Mouse (Mus musculus) lung, embryonic 14.5 days (tissue): ENCODE data around the gene Sorbs1. TPM values are rescaled to one million over a fixed set of nuclear protein-coding genes. Genes with fewer than 3 reads are reported as not detected.

ENCODE experiments used
- ATAC-seq: fragments of 200-750 bp; cut with Nextera tagmentation; 2 replicates; pipeline ENCODE4 v1.8.0; 2017; ENCODE audit warnings: mild to moderate bottlenecking, moderate TSS enrichment, moderate library complexity; ENCODE audit not compliant: insufficient read depth
- DNase-seq: peaks from one replicate; pipeline ENCODE4 v3.0.0-alpha.2; 2015
- H3K27ac ChIP-seq: fragments of 300-500 bp; sonication (generic); 2 replicates; pipeline ENCODE4 v1.5.1; 2014; ENCODE audit warnings: low read depth, mild to moderate bottlenecking, moderate library complexity
- H3K27me3 ChIP-seq: fragments of 300-500 bp; sonication (generic); 2 replicates; pipeline ENCODE4 v1.6.1; 2014; ENCODE audit warnings: low read length, control low read depth; ENCODE audit not compliant: insufficient read depth
- H3K36me3 ChIP-seq: fragments of 300-500 bp; sonication (generic); 2 replicates; pipeline ENCODE4 v1.6.1; 2014; ENCODE audit warnings: control low read depth; ENCODE audit not compliant: insufficient read depth
- H3K4me1 ChIP-seq: fragments of 300-500 bp; sonication (generic); 2 replicates; pipeline ENCODE4 v1.6.1; 2014; ENCODE audit warnings: antibody characterized with exemption, control low read depth; ENCODE audit not compliant: insufficient read depth
- H3K4me2 ChIP-seq: fragments of 300-500 bp; sonication (generic); 2 replicates; pipeline ENCODE4 v1.6.1; 2014; ENCODE audit warnings: mild to moderate bottlenecking
- H3K4me3 ChIP-seq: fragments of 300-500 bp; sonication (generic); 2 replicates; pipeline ENCODE4 v1.5.1; 2014; ENCODE audit warnings: low read depth, low read length
- H3K9ac ChIP-seq: fragments of 300-500 bp; sonication (generic); 2 replicates; pipeline ENCODE4 v1.6.1; 2014
- H3K9me3 ChIP-seq: fragments of 300-500 bp; sonication (generic); 2 replicates; pipeline ENCODE4 v1.6.1; 2016; ENCODE audit warnings: low read depth, low read length, control low read depth
- CTCF ChIP-seq: IDR thresholded peaks from 2 replicates; pipeline ENCODE4 v1.5.1; 2016; ENCODE audit warnings: antibody characterized with exemption, low read depth
- WGBS: fragments of 180-500 bp; shearing (Covaris S2); extraction: QIAGEN DNeasy Blood & Tissue Kit; methylation state at CpG from one replicate; pipeline ENCODE4 v1.1.7; 2014; 5-methylcytosine and 5-hydroxymethylcytosine counted together
- polyA plus RNA-seq: library from polyadenylated mRNA; unstranded; fragments of >200 nt; fragmentation: Nextera tagmentation; extraction: Ambion mirVana; gene quantifications from 2 replicates; pipeline ENCODE4 v1.2.1, GENCODE M21; 2014

Sorbs1 gene
- polyA plus RNA-seq, 1 experiment from 2014 or later = 46.6 TPM

- Histone ChIP-seq H3K4me3 (no peak overlapping the region), H3K27me3 (no peaks in the 10 kb centered on the region), H3K4me2 (no peak overlapping the region), H3K9me3 (no peaks in the 10 kb centered on the region), H3K27ac (no peak overlapping the region), H3K36me3 (0 out of 2 replicates have a peak, but pooled peaks cover 3% of the 10 kb centered on the region), H3K9ac (no peak overlapping the region), H3K4me1 (peaks cover 10% of the 10 kb centered on the region)
- 17% methylated on average over 6 of the region's 6 CpGs for WGBS
- peak; percentile 97 for TF ChIP-seq CTCF
- ATAC-seq (0 out of 2 replicates have a peak, but pooled peaks have one; percentile 61), DNase-seq (peak; percentile 92)
Observed at GRCm38 (mm10) chr19:40391469-40391868, 122.1 kb downstream of the Sorbs1 start.

DNA sequence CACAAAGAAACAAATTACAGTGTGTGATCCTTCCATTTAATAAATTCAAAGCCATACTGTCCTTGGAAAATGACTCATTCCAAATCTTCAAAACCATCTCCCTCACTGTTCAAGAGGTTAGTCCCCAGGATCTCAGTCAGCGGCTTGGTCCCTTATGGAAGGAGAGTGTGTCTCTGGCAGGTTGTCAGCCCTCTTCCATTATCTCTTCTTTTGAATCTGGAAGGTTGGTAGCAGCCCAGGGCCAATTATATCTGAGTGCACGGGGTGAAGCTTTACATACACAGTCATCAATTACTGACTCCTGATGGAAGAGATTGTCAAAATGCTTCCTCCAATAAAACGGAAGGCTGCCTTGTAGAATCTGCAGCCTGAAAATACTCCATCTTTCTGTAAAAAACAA lies 126.7 kb downstream of the Sorbs1 start:
- Histone ChIP-seq H3K4me1 (no peaks in the 10 kb centered on the region), H3K36me3 (no peaks in the 10 kb centered on the region), H3K27me3 (no peaks in the 10 kb centered on the region), H3K9me3 (no peaks in the 10 kb centered on the region), H3K4me3 (no peak overlapping the region), H3K27ac (no peak overlapping the region), H3K9ac (no peak overlapping the region), H3K4me2 (no peak overlapping the region)
- ATAC-seq (no peak), DNase-seq (no peak)
- no peak for TF ChIP-seq CTCF
- WGBS = 46% methylated on average over 3 of the region's 3 CpGs

GRCm38 (mm10) chr19:40385334-40385733 lies 128.2 kb downstream of the Sorbs1 start:
- WGBS = 91% methylated on average over 3 of the region's 3 CpGs
- H3K4me3 ChIP-seq = no peak overlapping the region
- ATAC-seq (no peak), DNase-seq (no peak)
- no peak for TF ChIP-seq CTCF
- H3K4me1 ChIP-seq = peaks cover 7% of the 10 kb centered on the region
- H3K36me3 ChIP-seq = no peaks in the 10 kb centered on the region
- no peak overlapping the region for H3K9ac ChIP-seq
- no peak overlapping the region for H3K27ac ChIP-seq
- no peak overlapping the region for H3K4me2 ChIP-seq
- no peaks in the 10 kb centered on the region for H3K9me3 ChIP-seq
- H3K27me3 ChIP-seq = no peaks in the 10 kb centered on the region

GRCm38 (mm10) chr19:40383931-40384330 lies 129.6 kb downstream of the Sorbs1 start:
- H3K9ac ChIP-seq = no peak overlapping the region
- ATAC-seq (no peak), DNase-seq (peak; percentile 51)
- 37% methylated on average over 5 of the region's 5 CpGs for WGBS
- peaks cover 12% of the 10 kb centered on the region for H3K4me1 ChIP-seq
- no peaks in the 10 kb centered on the region for H3K27me3 ChIP-seq
- no peaks in the 10 kb centered on the region for H3K36me3 ChIP-seq
- no peaks in the 10 kb centered on the region for H3K9me3 ChIP-seq
- H3K4me3 ChIP-seq = no peak overlapping the region
- no peak overlapping the region for H3K27ac ChIP-seq
- no peak overlapping the region for H3K4me2 ChIP-seq
- TF ChIP-seq CTCF = peak; percentile 34

GRCm38 (mm10) chr19:40380656-40381055 lies 132.9 kb downstream of the Sorbs1 start:
- no peak for ATAC-seq
- H3K9me3 ChIP-seq = no peaks in the 10 kb centered on the region
- no peaks in the 10 kb centered on the region for H3K36me3 ChIP-seq
- DNase-seq = peak; percentile 72
- H3K4me2 ChIP-seq = no peak overlapping the region
- 10% methylated on average over 3 of the region's 3 CpGs for WGBS
- no peak overlapping the region for H3K27ac ChIP-seq
- H3K9ac ChIP-seq = no peak overlapping the region
- no peaks in the 10 kb centered on the region for H3K27me3 ChIP-seq
- no peak for TF ChIP-seq CTCF
- no peak overlapping the region for H3K4me3 ChIP-seq
- H3K4me1 ChIP-seq = peaks cover 12% of the 10 kb centered on the region

- DNase-seq (peak; percentile 31), ATAC-seq (no peak)
- H3K27ac ChIP-seq = no peak overlapping the region
- H3K4me1 ChIP-seq = peaks cover 12% of the 10 kb centered on the region
- no peak overlapping the region for H3K4me2 ChIP-seq
- H3K27me3 ChIP-seq = no peaks in the 10 kb centered on the region
- H3K9me3 ChIP-seq = no peaks in the 10 kb centered on the region
- no peak overlapping the region for H3K4me3 ChIP-seq
- no peak for TF ChIP-seq CTCF
- WGBS = 47% methylated on average over 6 of the region's 6 CpGs
- H3K9ac ChIP-seq = no peak overlapping the region
- H3K36me3 ChIP-seq = no peaks in the 10 kb centered on the region
Observed at GRCm38 (mm10) chr19:40380005-40380404, 133.6 kb downstream of the Sorbs1 start.

DNA sequence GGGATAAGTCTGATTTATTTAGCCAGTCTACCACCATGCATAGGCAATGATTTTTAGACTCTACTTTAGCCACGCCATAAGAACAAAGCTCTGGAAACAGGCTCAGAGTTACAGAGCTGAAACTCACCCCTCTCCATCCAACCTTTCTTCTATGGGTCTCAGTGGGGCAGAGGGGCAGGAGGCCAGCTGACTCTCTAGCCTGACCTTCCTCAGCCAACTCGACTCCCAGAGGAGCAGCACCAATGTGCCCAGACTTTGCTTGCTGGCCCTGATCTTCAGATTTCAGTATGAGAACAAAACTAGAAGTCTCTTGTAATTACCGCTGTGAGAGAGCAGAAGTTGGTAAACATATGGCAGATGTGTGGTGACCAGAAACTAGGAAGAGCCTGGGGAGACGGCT lies 134.5 kb downstream of the Sorbs1 start:
- no peaks in the 10 kb centered on the region for H3K27me3 ChIP-seq
- DNase-seq (no peak), ATAC-seq (no peak)
- H3K9ac ChIP-seq = no peak overlapping the region
- peaks cover 12% of the 10 kb centered on the region for H3K4me1 ChIP-seq
- H3K36me3 ChIP-seq = no peaks in the 10 kb centered on the region
- H3K27ac ChIP-seq = no peak overlapping the region
- no peak overlapping the region for H3K4me2 ChIP-seq
- TF ChIP-seq CTCF = no peak
- WGBS = 84% methylated on average over 4 of the region's 4 CpGs
- H3K9me3 ChIP-seq = no peaks in the 10 kb centered on the region
- no peak overlapping the region for H3K4me3 ChIP-seq

DNA sequence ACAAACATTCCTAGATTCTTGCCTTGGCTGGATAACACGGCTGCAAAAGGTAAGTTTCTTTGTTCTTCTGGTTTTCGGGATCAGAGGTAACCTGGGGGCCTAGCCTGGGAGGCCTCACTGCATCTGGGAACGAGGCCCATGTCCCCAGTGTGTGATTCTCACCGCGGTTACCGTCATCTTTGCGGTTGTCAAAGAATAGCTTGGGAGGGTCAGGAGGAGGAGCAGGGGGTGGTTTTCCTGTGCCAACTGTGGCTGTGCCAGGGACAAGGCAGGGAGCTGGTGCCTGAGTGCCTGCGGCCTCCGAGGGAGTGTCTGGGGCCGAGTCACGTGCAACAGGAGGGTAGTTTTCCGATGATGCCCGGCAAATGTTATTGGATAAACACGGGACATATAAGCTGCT lies 135.9 kb downstream of the Sorbs1 start:
- Histone ChIP-seq H3K36me3 (peaks cover 6% of the 10 kb centered on the region; the same call in 1 of the 2 replicates), H3K4me2 (no peak overlapping the region), H3K9ac (no peak overlapping the region), H3K9me3 (no peaks in the 10 kb centered on the region), H3K4me3 (no peak overlapping the region), H3K4me1 (peaks cover 12% of the 10 kb centered on the region), H3K27ac (no peak overlapping the region), H3K27me3 (no peaks in the 10 kb centered on the region)
- DNase-seq (no peak), ATAC-seq (no peak)
- TF ChIP-seq CTCF = no peak
- 80% methylated on average over 14 of the region's 14 CpGs for WGBS
